Mouse (Mus musculus): ENCODE measurements around the gene Anpep. TPM values are rescaled to one million over a fixed set of nuclear protein-coding genes. Genes with fewer than 3 reads are reported as not detected.
A peak's percentile ranks its signal among the peaks of the same experiment; 100 is the strongest.

Gene Anpep
- total RNA-seq, 2 experiments from 2014 or later = 8.0 to 9.2 TPM

- DNase-seq (ENCODE audit: low spot score in 2 of 2) = no peak
- intact Hi-C loops (cut with DNase I) = loop anchor here (10.0 kb wide), 1 partner anchor 167 kb away; the partner anchor contains the start of gene Rhcg
Observed at GRCm38 (mm10) chr7:79781826-79782515, 78.9 kb downstream of the Anpep start.

GRCm38 (mm10) chr7:79780647-79781626, 79.9 kb downstream of the Anpep start:
- DNase-seq (ENCODE audit: low spot score in 2 of 2) = peak; percentile 74 to 80
- intact Hi-C loops (cut with DNase I) = loop anchor here (10.0 kb wide), 1 partner anchor 166 kb away; the partner anchor contains the start of gene Rhcg

Other genes with a start within 250 kb of the Anpep start
- gene Rhcg, start 243.4 kb downstream of the Anpep start, total RNA-seq (2021) = 1 to 10 TPM; 1.7 to 3.0 TPM
- under 1 TPM; 0.22 to 0.63 TPM for gene Ticrr, start 200.9 kb downstream of the Anpep start, total RNA-seq (2021)
- 1 to 10 TPM; 1.9 to 2.4 TPM for gene Kif7, start 145.3 kb downstream of the Anpep start, total RNA-seq (2021)
- not detected for gene Plin1, start 128.2 kb downstream of the Anpep start, total RNA-seq (2021)
- gene Pex11a, start 117.9 kb downstream of the Anpep start, total RNA-seq (2021) = 1 to 10 TPM; 8.2 to 8.7 TPM
- gene Wdr93, start 117.9 kb downstream of the Anpep start, total RNA-seq (2021) = not detected
- gene Mesp1, start 67.3 kb downstream of the Anpep start, total RNA-seq (2021) = under 1 TPM; 0.37 to 0.78 TPM
- 1 to 10 TPM; 1.3 to 1.8 TPM for gene Mesp2, start 50.3 kb downstream of the Anpep start, total RNA-seq (2021)
- gene Ap3s2, start 59.6 kb upstream of the Anpep start, total RNA-seq (2021) = 10 to 100 TPM; 37.0 to 40.3 TPM
- gene Arpin, start 74.3 kb upstream of the Anpep start, total RNA-seq (2021) = 10 to 100 TPM in 1 of 2 experiments, 1 to 10 TPM in 1; 9.6 to 10.4 TPM
- gene Zfp710, start 163.8 kb upstream of the Anpep start, total RNA-seq (2021) = 10 to 100 TPM; 15.7 to 16.0 TPM

Measured in left cerebral cortex, postnatal 14 days (tissue).